Mouse (Mus musculus): Measurements from ENCODE around the gene Brd7. TPM values are rescaled to one million over a fixed set of nuclear protein-coding genes. Genes with fewer than 3 reads are reported as not detected.

The Brd7 gene
- total and polyA plus RNA-seq, 2 experiments = 12.7 to 22.7 TPM

GRCm38 (mm10) chr8:88361044-88361707, 818 bp downstream of the Brd7 start:
- Histone ChIP-seq H3K4me1 (ENCODE audit: control insufficient read depth, insufficient read depth, low read length) (no peaks in the 10 kb centered on the region; the same call in 1 of the 2 replicates), H3K4me3 (ENCODE audit: insufficient read depth, low read depth, low read length) (peak overlapping the region; percentile 90), H3K79me2 (ENCODE audit: control insufficient read depth, insufficient read depth, low read length) (peaks cover 4% of the 10 kb centered on the region; the same call in 1 of the 2 replicates), H3K27ac (replicated peaks; ENCODE audit: insufficient read depth, low read depth, low read length) (peak overlapping the region; percentile 78), H3K27me3 (ENCODE audit: control insufficient read depth, insufficient read depth, low read length) (no peaks in the 10 kb centered on the region), H3K36me3 (ENCODE audit: control insufficient read depth, insufficient read depth, low read length) (peaks cover 17% of the 10 kb centered on the region), H3K9ac (ENCODE audit: low read depth, low read length) (peak overlapping the region; percentile 94)
- WGBS = under 1% methylated on average over 31 of the region's 31 CpGs
- TF ChIP-seq POLR2A (IDR thresholded peaks at IDR 0.05; ENCODE audit: extremely low read depth, insufficient read depth, low read length) (no peak), CTCF (IDR thresholded peaks at IDR 0.05; ENCODE audit: low read depth, low read length) (no peak)
- DNase-seq (ENCODE audit: extremely low read depth, low read depth, low spot score) = peak; percentile 56

GRCm38 (mm10) chr8:88359959-88360358, 2.0 kb downstream of the Brd7 start:
- Histone ChIP-seq H3K4me3 (ENCODE audit: insufficient read depth, low read depth, low read length) (no peak overlapping the region), H3K4me1 (ENCODE audit: control insufficient read depth, insufficient read depth, low read length) (no peaks in the 10 kb centered on the region; the same call in 1 of the 2 replicates), H3K9ac (ENCODE audit: low read depth, low read length) (no peak overlapping the region), H3K79me2 (ENCODE audit: control insufficient read depth, insufficient read depth, low read length) (peaks cover 4% of the 10 kb centered on the region; the same call in 1 of the 2 replicates), H3K27me3 (ENCODE audit: control insufficient read depth, insufficient read depth, low read length) (no peaks in the 10 kb centered on the region), H3K27ac (replicated peaks; ENCODE audit: insufficient read depth, low read depth, low read length) (no peak overlapping the region), H3K36me3 (ENCODE audit: control insufficient read depth, insufficient read depth, low read length) (peaks cover 19% of the 10 kb centered on the region)
- 60% methylated on average over 2 of the region's 2 CpGs for WGBS
- TF ChIP-seq POLR2A (IDR thresholded peaks at IDR 0.05; ENCODE audit: extremely low read depth, insufficient read depth, low read length) (no peak), CTCF (IDR thresholded peaks at IDR 0.05; ENCODE audit: low read depth, low read length) (no peak)
- peak; percentile 10 for DNase-seq (ENCODE audit: extremely low read depth, low read depth, low spot score)

GRCm38 (mm10) chr8:88357946-88358345, 4.0 kb downstream of the Brd7 start:
- peaks cover 4% of the 10 kb centered on the region; the same call in 1 of the 2 replicates for H3K79me2 ChIP-seq (ENCODE audit: control insufficient read depth, insufficient read depth, low read length)
- DNase-seq (ENCODE audit: extremely low read depth, low read depth, low spot score) = no peak
- WGBS = 86% methylated on average over 5 of the region's 5 CpGs
- H3K4me1 ChIP-seq (ENCODE audit: control insufficient read depth, insufficient read depth, low read length) = no peaks in the 10 kb centered on the region; the same call in 1 of the 2 replicates
- no peak overlapping the region for H3K9ac ChIP-seq (ENCODE audit: low read depth, low read length)
- no peak overlapping the region for H3K27ac ChIP-seq (replicated peaks; ENCODE audit: insufficient read depth, low read depth, low read length)
- peaks cover 38% of the 10 kb centered on the region for H3K36me3 ChIP-seq (ENCODE audit: control insufficient read depth, insufficient read depth, low read length)
- peak; percentile 42 for TF ChIP-seq CTCF (IDR thresholded peaks at IDR 0.05; ENCODE audit: low read depth, low read length)
- no peak for TF ChIP-seq POLR2A (IDR thresholded peaks at IDR 0.05; ENCODE audit: extremely low read depth, insufficient read depth, low read length)
- H3K27me3 ChIP-seq (ENCODE audit: control insufficient read depth, insufficient read depth, low read length) = no peaks in the 10 kb centered on the region
- H3K4me3 ChIP-seq (ENCODE audit: insufficient read depth, low read depth, low read length) = no peak overlapping the region

- peaks cover 44% of the 10 kb centered on the region for H3K36me3 ChIP-seq (ENCODE audit: control insufficient read depth, insufficient read depth, low read length)
Measured at GRCm38 (mm10) chr8:88357226-88357933, 4.6 kb downstream of the Brd7 start.

GRCm38 (mm10) chr8:88349046-88349445, 12.9 kb downstream of the Brd7 start:
- Histone ChIP-seq H3K36me3 (ENCODE audit: control insufficient read depth, insufficient read depth, low read length) (peaks cover 78% of the 10 kb centered on the region), H3K27ac (replicated peaks; ENCODE audit: insufficient read depth, low read depth, low read length) (no peak overlapping the region), H3K4me3 (ENCODE audit: insufficient read depth, low read depth, low read length) (no peak overlapping the region), H3K9ac (ENCODE audit: low read depth, low read length) (no peak overlapping the region), H3K4me1 (ENCODE audit: control insufficient read depth, insufficient read depth, low read length) (no peaks in the 10 kb centered on the region), H3K27me3 (ENCODE audit: control insufficient read depth, insufficient read depth, low read length) (no peaks in the 10 kb centered on the region), H3K79me2 (ENCODE audit: control insufficient read depth, insufficient read depth, low read length) (no peaks in the 10 kb centered on the region)
- TF ChIP-seq POLR2A (IDR thresholded peaks at IDR 0.05; ENCODE audit: extremely low read depth, insufficient read depth, low read length) = no peak
- no peak for TF ChIP-seq CTCF (IDR thresholded peaks at IDR 0.05; ENCODE audit: low read depth, low read length)
- 77% methylated on average over 2 of the region's 2 CpGs for WGBS
- no peak for DNase-seq (ENCODE audit: extremely low read depth, low read depth, low spot score)

More at GRCm38 (mm10) chr8:88357226-88357933, 4.6 kb downstream of the Brd7 start:
- Histone ChIP-seq H3K9ac (ENCODE audit: low read depth, low read length) (no peak overlapping the region), H3K4me1 (ENCODE audit: control insufficient read depth, insufficient read depth, low read length) (no peaks in the 10 kb centered on the region; the same call in 1 of the 2 replicates), H3K4me3 (ENCODE audit: insufficient read depth, low read depth, low read length) (no peak overlapping the region), H3K27ac (replicated peaks; ENCODE audit: insufficient read depth, low read depth, low read length) (no peak overlapping the region), H3K79me2 (ENCODE audit: control insufficient read depth, insufficient read depth, low read length) (peaks cover 4% of the 10 kb centered on the region; the same call in 1 of the 2 replicates), H3K27me3 (ENCODE audit: control insufficient read depth, insufficient read depth, low read length) (no peaks in the 10 kb centered on the region)
- 80% methylated on average over 5 of the region's 5 CpGs for WGBS
- TF ChIP-seq POLR2A (IDR thresholded peaks at IDR 0.05; ENCODE audit: extremely low read depth, insufficient read depth, low read length) (no peak), CTCF (IDR thresholded peaks at IDR 0.05; ENCODE audit: low read depth, low read length) (no peak)
- no peak for DNase-seq (ENCODE audit: extremely low read depth, low read depth, low spot score)
